Mouse (Mus musculus) forebrain, embryonic 12.5 days (tissue): ENCODE results near the gene 1700001P01Rik. TPM values are rescaled to one million over a fixed set of nuclear protein-coding genes. Genes with fewer than 3 reads are reported as not detected.

ENCODE experiments used
- ATAC-seq: fragments of 200-750 bp; cut with Nextera tagmentation; 2 replicates; pipeline ENCODE4 v1.8.0; 2017; ENCODE audit warnings: moderate TSS enrichment; ENCODE audit not compliant: low FRiP score
- H3K27ac ChIP-seq: fragments of 300-500 bp; sonication (generic); 2 replicates; pipeline ENCODE4 v1.5.1; 2016; ENCODE audit warnings: mild to moderate bottlenecking
- H3K27me3 ChIP-seq: fragments of 300-500 bp; sonication (generic); 2 replicates; pipeline ENCODE4 v1.6.1; 2016; ENCODE audit warnings: mild to moderate bottlenecking
- H3K36me3 ChIP-seq: fragments of 300-500 bp; sonication (generic); replicated peaks from 2 replicates; pipeline ENCODE4 v1.6.1; 2016; ENCODE audit warnings: mild to moderate bottlenecking
- H3K4me1 ChIP-seq: fragments of 300-500 bp; sonication (generic); 2 replicates; pipeline ENCODE4 v1.6.1; 2016
- H3K4me2 ChIP-seq: fragments of 300-500 bp; sonication (generic); 2 replicates; pipeline ENCODE4 v1.6.1; 2016; ENCODE audit warnings: mild to moderate bottlenecking, moderate library complexity
- H3K4me3 ChIP-seq: fragments of 300-500 bp; sonication (generic); replicated peaks from 2 replicates; pipeline ENCODE4 v1.5.1; 2016; ENCODE audit warnings: mild to moderate bottlenecking
- H3K9ac ChIP-seq: fragments of 300-500 bp; sonication (generic); 2 replicates; pipeline ENCODE4 v1.6.1; 2016; ENCODE audit warnings: mild to moderate bottlenecking
- H3K9me3 ChIP-seq: fragments of 300-500 bp; sonication (generic); 2 replicates; pipeline ENCODE4 v1.6.1; 2016
- WGBS: fragments of 180-500 bp; shearing (Covaris S2); methylation state at CpG from one replicate; pipeline ENCODE4 v1.1.7; 2016; 5-methylcytosine and 5-hydroxymethylcytosine counted together
- polyA plus RNA-seq: library from polyadenylated mRNA; unstranded; fragments of >200 nt; fragmentation: Nextera tagmentation; extraction: Ambion mirVana; gene quantifications from 2 replicates; pipeline ENCODE4 v1.2.1, GENCODE M21; 2016

The 1700001P01Rik gene
- 0.55 and 1.0 TPM in 2 replicates for polyA plus RNA-seq

DNA sequence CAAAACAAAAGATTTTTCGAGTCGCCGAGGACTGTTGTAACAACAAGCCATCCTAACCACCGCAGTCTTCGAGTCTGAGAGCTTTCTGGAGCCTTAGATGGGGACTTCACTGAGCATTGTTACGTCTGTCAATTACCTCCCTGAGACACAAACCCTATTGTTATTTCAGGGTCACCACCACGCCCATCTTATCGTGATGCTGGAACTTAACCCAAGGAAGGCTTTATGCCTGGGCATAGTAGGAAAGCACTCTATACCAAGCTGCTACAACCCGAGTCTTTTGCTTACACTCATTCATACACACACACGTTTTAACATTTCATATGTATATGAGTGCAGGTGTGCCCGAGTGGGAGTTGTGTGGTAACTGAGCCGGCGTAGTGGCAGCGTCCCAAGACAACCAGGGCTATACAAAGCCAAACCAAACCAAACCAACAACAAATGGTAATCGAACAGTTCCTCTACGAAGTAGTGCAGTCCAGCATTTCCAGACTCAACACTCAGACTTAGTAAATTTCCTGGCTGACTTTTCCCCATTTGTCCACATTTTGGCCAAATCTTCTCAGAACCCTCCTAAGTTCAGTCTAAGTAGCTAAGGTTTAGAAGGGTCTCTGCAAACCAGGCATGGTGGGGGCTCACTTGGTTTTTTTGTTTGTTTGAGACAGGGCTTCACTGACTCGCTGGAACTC, at the start of gene 1700001P01Rik:
1700001P01Rik (minus strand) TSS at position 111 of the 689 bp plus-strand sequence.
- Histone ChIP-seq H3K27me3 (no peaks in the 10 kb centered on the region), H3K36me3 (peaks cover 55% of the 10 kb centered on the region)

GRCm38 (mm10) chr11:97825295-97825694, 49.6 kb upstream of the 1700001P01Rik start:
- 94% methylated on average over 10 of the region's 10 CpGs for WGBS
- no peak for ATAC-seq
- H3K4me3 ChIP-seq = no peak overlapping the region
- H3K4me1 ChIP-seq = peaks cover 3% of the 10 kb centered on the region; the same call in 1 of the 2 replicates
- H3K27me3 ChIP-seq = no peaks in the 10 kb centered on the region
- H3K36me3 ChIP-seq = peaks cover 50% of the 10 kb centered on the region
- H3K9ac ChIP-seq = no peak overlapping the region
- no peak overlapping the region for H3K27ac ChIP-seq
- no peak overlapping the region for H3K4me2 ChIP-seq
- H3K9me3 ChIP-seq = no peaks in the 10 kb centered on the region

More for the DNA sequence above, at the start of gene 1700001P01Rik:
- ATAC-seq = no peak
- Histone ChIP-seq H3K4me2 (no peak within 1 kb of the TSS), H3K4me1 (peaks cover 21% of the 10 kb centered on the region), H3K9me3 (no peaks in the 10 kb centered on the region), H3K9ac (no peak within 1 kb of the TSS), H3K4me3 (no peak within 1 kb of the TSS), H3K27ac (no peak within 1 kb of the TSS)
- 46% methylated on average over 17 of the region's 17 CpGs for WGBS

DNA sequence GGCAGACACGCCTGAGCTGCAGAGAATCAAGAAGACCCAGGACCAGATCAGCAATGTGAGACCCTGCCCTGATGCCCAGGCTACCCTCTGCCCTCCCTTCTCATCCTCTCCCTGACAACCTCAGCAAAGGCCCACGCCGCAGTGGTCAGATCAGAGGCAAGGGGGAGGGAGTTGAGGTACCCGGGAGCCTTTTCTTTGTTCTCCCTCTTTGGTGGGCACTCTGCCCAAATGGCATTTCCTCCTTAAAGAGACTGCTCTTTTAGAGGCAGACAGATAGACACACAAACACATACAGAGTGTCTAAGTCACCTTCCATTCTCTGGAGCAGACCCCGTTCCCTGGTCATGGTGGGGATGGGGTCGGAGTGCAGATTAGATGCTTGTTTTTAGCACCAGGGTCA, 49.2 kb upstream of the 1700001P01Rik start:
- Histone ChIP-seq H3K9me3 (no peaks in the 10 kb centered on the region), H3K4me2 (no peak overlapping the region), H3K27me3 (no peaks in the 10 kb centered on the region), H3K36me3 (peaks cover 53% of the 10 kb centered on the region), H3K4me1 (peaks cover 3% of the 10 kb centered on the region; the same call in 1 of the 2 replicates), H3K4me3 (no peak overlapping the region), H3K9ac (no peak overlapping the region), H3K27ac (no peak overlapping the region)
- 77% methylated on average over 6 of the region's 6 CpGs for WGBS
- no peak for ATAC-seq

DNA sequence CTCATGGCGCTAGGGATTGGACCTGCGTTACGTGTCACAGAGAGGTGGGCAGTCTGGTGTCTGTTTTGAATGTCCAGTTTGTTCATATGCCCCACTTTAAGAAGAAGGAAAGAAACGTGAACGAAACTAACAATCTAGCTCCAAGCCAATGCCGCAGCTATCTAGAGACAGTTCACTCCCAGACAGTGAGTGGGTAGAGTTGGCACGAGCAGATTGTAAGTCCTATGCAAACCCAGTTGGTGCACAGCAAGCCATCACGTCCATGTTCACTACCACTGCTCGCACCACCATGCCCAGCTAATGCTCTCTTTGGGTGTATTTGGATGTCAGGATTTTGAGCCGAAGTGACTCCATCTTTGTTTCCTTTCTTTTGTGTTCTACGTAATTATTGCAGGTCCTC, 48.5 kb upstream of the 1700001P01Rik start:
- Histone ChIP-seq H3K36me3 (peaks cover 52% of the 10 kb centered on the region), H3K4me3 (no peak overlapping the region), H3K27me3 (no peaks in the 10 kb centered on the region), H3K9ac (no peak overlapping the region), H3K4me2 (no peak overlapping the region), H3K9me3 (no peaks in the 10 kb centered on the region), H3K27ac (no peak overlapping the region), H3K4me1 (peaks cover 6% of the 10 kb centered on the region)
- WGBS = 94% methylated on average over 11 of the region's 11 CpGs
- no peak for ATAC-seq

DNA sequence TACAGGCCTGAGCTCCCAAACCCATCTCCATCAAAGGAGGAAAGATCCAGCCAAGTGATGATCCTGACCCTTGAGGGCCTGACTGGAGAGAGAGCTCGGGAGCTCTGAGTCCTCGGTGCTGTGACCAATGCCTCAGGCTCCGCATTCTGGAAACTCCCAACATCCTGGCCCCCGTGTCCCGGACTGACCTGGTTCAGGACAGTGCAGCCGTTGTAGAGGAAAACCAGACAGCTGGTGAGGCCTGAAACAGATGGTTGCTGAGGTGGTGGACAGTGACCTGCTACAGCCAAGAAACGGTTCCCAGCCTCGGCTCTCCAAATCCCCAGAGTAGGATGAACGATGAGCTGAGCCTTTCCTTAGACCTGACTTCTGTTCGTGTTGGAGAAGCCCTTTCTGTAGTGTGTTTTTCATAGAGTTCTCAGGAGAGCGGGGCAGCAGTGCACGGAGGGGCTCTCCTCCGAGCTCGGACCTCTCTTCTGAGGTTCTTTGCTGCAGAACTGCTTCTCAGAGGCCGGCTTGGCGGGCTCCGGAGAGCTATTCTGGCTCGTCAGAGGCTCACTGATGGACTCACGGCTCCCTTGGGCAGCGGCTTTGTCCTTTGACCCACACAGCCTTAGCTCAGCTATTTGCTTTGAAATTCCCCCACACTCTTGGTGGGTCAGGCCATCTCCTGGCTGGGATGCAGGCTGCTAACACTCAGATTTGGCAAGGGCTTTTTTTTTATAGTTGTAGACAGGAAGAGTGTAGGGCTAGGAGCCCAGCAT, 47.3 kb upstream of the 1700001P01Rik start:
- Histone ChIP-seq H3K9ac (no peak overlapping the region), H3K27ac (no peak overlapping the region), H3K36me3 (peaks cover 49% of the 10 kb centered on the region), H3K9me3 (no peaks in the 10 kb centered on the region), H3K4me2 (no peak overlapping the region), H3K4me1 (peaks cover 17% of the 10 kb centered on the region), H3K4me3 (no peak overlapping the region), H3K27me3 (no peaks in the 10 kb centered on the region)
- 84% methylated on average over 20 of the region's 20 CpGs for WGBS
- ATAC-seq = no peak

DNA sequence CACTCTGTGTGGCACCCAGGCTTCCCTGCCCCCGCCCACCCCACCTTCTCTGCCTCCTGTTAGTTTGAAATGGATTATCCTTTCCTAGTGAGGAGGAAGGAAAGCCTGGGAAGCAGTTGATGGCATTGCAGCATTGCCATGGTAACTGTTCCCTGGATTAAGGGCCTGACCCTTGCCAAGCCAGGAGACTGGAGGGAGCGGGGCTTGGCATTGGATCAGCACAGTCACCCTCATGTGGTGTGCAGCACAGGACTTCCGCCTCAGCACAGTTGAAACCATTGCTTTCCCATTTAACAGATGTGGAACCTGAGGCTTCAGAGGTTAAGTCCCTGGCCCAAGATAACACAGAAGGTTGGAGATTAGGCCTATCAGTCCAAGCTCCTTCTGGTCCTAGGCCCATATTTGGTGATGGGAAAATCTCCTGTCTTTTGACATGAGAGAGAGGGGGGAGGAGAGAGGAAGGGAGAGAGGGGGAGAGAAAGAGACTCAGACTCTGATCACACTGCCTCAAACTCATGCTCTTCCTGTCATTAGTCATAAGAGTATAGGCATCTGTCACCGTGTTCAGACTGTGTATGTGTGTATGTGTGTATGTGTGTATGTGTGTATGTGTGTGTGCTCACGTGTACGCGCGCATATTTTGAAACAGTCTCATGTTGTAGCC, 45.8 kb upstream of the 1700001P01Rik start:
- WGBS = 93% methylated on average over 8 of the region's 8 CpGs
- H3K36me3 ChIP-seq = peaks cover 38% of the 10 kb centered on the region
- ATAC-seq = no peak
- no peak overlapping the region for H3K27ac ChIP-seq
- peaks cover 31% of the 10 kb centered on the region for H3K4me1 ChIP-seq
- H3K27me3 ChIP-seq = no peaks in the 10 kb centered on the region
- no peak overlapping the region for H3K9ac ChIP-seq
- H3K4me2 ChIP-seq = no peak overlapping the region
- H3K9me3 ChIP-seq = no peaks in the 10 kb centered on the region
- H3K4me3 ChIP-seq = no peak overlapping the region

- Histone ChIP-seq H3K27me3 (no peaks in the 10 kb centered on the region), H3K4me3 (no peak overlapping the region), H3K36me3 (peaks cover 36% of the 10 kb centered on the region), H3K4me1 (peaks cover 38% of the 10 kb centered on the region), H3K27ac (no peak overlapping the region), H3K4me2 (no peak overlapping the region), H3K9ac (no peak overlapping the region), H3K9me3 (no peaks in the 10 kb centered on the region)
- WGBS = 72% methylated on average over 4 of the region's 4 CpGs
- ATAC-seq = no peak
Measured at GRCm38 (mm10) chr11:97820840-97821239, 45.1 kb upstream of the 1700001P01Rik start.

GRCm38 (mm10) chr11:97819923-97820322, 44.2 kb upstream of the 1700001P01Rik start:
- Histone ChIP-seq H3K36me3 (peaks cover 35% of the 10 kb centered on the region), H3K9me3 (no peaks in the 10 kb centered on the region), H3K27ac (no peak overlapping the region), H3K4me2 (no peak overlapping the region), H3K4me3 (no peak overlapping the region), H3K9ac (no peak overlapping the region), H3K27me3 (no peaks in the 10 kb centered on the region), H3K4me1 (peaks cover 47% of the 10 kb centered on the region)
- WGBS = 90% methylated on average over 5 of the region's 5 CpGs
- no peak for ATAC-seq

DNA sequence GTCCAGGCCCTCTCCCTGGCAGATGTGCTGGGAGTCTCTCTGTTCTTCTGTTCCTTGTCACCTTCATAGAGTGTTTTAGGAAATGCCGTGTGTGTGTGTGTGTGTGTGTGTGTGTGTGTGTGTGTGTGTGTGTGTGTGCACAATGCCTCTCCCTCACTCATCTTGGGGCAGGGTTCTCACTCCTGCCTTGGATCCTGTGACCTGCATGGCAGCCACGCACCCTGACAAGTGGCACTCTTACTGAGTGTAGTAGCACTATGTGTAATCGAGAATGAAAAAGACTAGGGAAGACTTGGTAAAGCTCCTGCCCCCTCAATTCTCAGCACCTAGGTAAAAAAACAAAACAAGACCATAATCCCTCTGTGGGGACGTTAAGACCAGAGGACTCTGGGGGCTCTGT, 43.4 kb upstream of the 1700001P01Rik start:
- Histone ChIP-seq H3K36me3 (peaks cover 30% of the 10 kb centered on the region), H3K4me1 (peaks cover 54% of the 10 kb centered on the region), H3K27ac (peak overlapping the region; percentile 73), H3K9me3 (no peaks in the 10 kb centered on the region), H3K9ac (peak overlapping the region; percentile 13; the same call in 1 of the 2 replicates), H3K27me3 (no peaks in the 10 kb centered on the region), H3K4me3 (no peak overlapping the region), H3K4me2 (no peak overlapping the region)
- ATAC-seq = no peak
- 43% methylated on average over 4 of the region's 4 CpGs for WGBS

DNA sequence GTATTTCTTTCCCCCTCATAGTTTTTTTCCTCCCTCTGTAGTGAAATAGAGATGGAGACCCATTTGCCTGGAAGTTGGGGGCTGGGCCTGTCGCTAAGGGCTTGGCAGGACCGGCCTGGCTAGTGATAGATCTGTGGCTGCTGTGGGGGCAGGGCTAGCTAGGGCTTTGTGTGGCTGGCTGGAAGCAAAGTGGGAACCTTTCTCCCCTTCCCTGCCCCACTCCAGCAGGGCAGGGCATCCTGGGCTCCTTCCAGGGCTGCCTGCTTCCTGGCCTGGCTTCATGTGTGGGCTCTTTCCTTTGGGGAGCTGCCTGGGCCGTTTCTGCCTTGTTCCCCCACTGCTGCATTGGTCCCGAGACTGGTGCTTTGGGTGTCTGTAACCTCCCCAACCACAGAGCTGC, 42.9 kb upstream of the 1700001P01Rik start:
- Histone ChIP-seq H3K36me3 (peaks cover 35% of the 10 kb centered on the region), H3K27me3 (no peaks in the 10 kb centered on the region), H3K4me1 (peaks cover 60% of the 10 kb centered on the region), H3K9me3 (no peaks in the 10 kb centered on the region), H3K4me2 (peak overlapping the region; percentile 11; the same call in 1 of the 2 replicates), H3K4me3 (no peak overlapping the region), H3K27ac (peak overlapping the region; percentile 73), H3K9ac (peak overlapping the region; percentile 13; the same call in 1 of the 2 replicates)
- ATAC-seq = no peak; the same call in 1 of the 2 replicates
- 6% methylated on average over 4 of the region's 4 CpGs for WGBS

- Histone ChIP-seq H3K4me2 (peak overlapping the region; percentile 11; the same call in 1 of the 2 replicates), H3K9me3 (no peaks in the 10 kb centered on the region), H3K27me3 (no peaks in the 10 kb centered on the region), H3K4me1 (peaks cover 65% of the 10 kb centered on the region), H3K27ac (peak overlapping the region; percentile 73), H3K36me3 (peaks cover 35% of the 10 kb centered on the region), H3K9ac (peak overlapping the region; percentile 40), H3K4me3 (no peak overlapping the region)
- WGBS = 26% methylated on average over 6 of the region's 6 CpGs
- 0 out of 2 replicates have a peak, but pooled peaks have one; percentile 10 for ATAC-seq
Measured at GRCm38 (mm10) chr11:97818003-97818402, 42.3 kb upstream of the 1700001P01Rik start.

DNA sequence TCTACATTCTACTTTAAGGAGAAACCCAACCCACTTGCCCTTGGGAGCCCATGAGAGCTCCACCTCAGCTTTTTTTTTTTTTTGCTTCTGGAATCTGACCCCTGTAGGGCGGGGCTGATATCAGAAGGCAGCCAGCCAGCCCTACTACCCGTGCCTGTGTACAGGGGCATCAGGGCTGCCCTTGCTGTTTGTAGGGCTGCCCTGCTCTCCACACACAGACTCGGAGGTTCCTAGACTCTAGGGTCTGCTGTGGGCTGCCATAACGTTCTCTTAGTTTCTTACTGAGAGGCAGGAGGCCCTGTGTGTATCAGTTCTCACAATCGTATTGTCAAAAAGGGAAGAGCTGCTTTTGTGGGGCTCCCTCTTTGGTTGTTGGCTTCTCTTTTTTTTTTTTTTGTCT, 41.7 kb upstream of the 1700001P01Rik start:
- no peak overlapping the region for H3K4me3 ChIP-seq
- H3K9ac ChIP-seq = no peak overlapping the region
- WGBS = 49% methylated on average over 5 of the region's 5 CpGs
- no peaks in the 10 kb centered on the region for H3K9me3 ChIP-seq
- H3K27me3 ChIP-seq = no peaks in the 10 kb centered on the region
- H3K27ac ChIP-seq = no peak overlapping the region; the same call in 1 of the 2 replicates
- H3K36me3 ChIP-seq = peaks cover 35% of the 10 kb centered on the region
- no peak overlapping the region for H3K4me2 ChIP-seq
- H3K4me1 ChIP-seq = peaks cover 72% of the 10 kb centered on the region
- ATAC-seq = no peak
